Mouse (Mus musculus) CH12.LX (cell line): ENCODE measurements around the gene Fgf8. TPM values are rescaled to one million over a fixed set of nuclear protein-coding genes. Genes with fewer than 3 reads are reported as not detected.

Experiments used
- DNase-seq: peaks from one replicate; pipeline ENCODE4 v3.0.0-alpha.2; 2013; ENCODE audit errors: extremely low read depth
- H3K27ac ChIP-seq: 2 replicates; pipeline ENCODE4 v1.5.1; 2012; ENCODE audit warnings: low read depth, mild to moderate bottlenecking, control low read depth, moderate library complexity; ENCODE audit not compliant: insufficient read depth
- H3K27me3 ChIP-seq: replicated peaks from 2 replicates; pipeline ENCODE3; 2012; ENCODE audit warnings: inconsistent platforms
- H3K36me3 ChIP-seq, 2 experiments: replicated peaks in 1 of 2; 2 replicates each; pipeline versions ENCODE3 to v1.6.1; 2012; ENCODE audit warnings: inconsistent platforms in 1 of 2, low read length in 1 of 2, mild to moderate bottlenecking in 1 of 2, mixed read lengths in 1 of 2, moderate library complexity in 1 of 2; ENCODE audit not compliant: control insufficient read depth in 1 of 2, insufficient read depth in 1 of 2
- H3K4me1 ChIP-seq, 2 experiments: 2 replicates each; pipeline ENCODE4 v1.6.1; 2012; ENCODE audit warnings: inconsistent platforms in 1 of 2, moderate library complexity in 1 of 2; ENCODE audit not compliant: insufficient read depth in 2 of 2, control insufficient read depth in 1 of 2
- H3K4me2 ChIP-seq: 2 replicates; pipeline ENCODE4 v1.6.1; 2012; ENCODE audit warnings: low read depth, mild to moderate bottlenecking, control low read depth; ENCODE audit not compliant: poor library complexity, insufficient read depth, severe bottlenecking
- H3K4me3 ChIP-seq, 3 experiments: fragments of 150-350 bp in 1 of 3; sonication (generic) in 1 of 3; replicated peaks in 1 of 3; 2 replicates each; pipeline versions ENCODE3 to v1.5.1; 2011 to 2012; ENCODE audit warnings: low read depth in 2 of 3, low read length in 2 of 3, mild to moderate bottlenecking in 2 of 3, moderate library complexity in 2 of 3, control low read depth in 1 of 3, improper control_type of control experiment in 1 of 3, inconsistent platforms in 1 of 3, mixed read lengths in 1 of 3; ENCODE audit not compliant: poor library complexity in 1 of 3
- H3K79me2 ChIP-seq: replicated peaks from 2 replicates; pipeline ENCODE4 v1.6.1; 2012; ENCODE audit warnings: mild to moderate bottlenecking, moderate library complexity; ENCODE audit not compliant: control insufficient read depth, poor library complexity, insufficient read depth, severe bottlenecking; ENCODE audit errors: extremely low read depth
- H3K9ac ChIP-seq: 2 replicates; pipeline ENCODE4 v1.6.1; 2012; ENCODE audit warnings: low read depth, mild to moderate bottlenecking, control low read depth, moderate library complexity; ENCODE audit not compliant: insufficient read depth
- H3K9me3 ChIP-seq: replicated peaks from 2 replicates; pipeline ENCODE3; 2012; ENCODE audit warnings: low read length, inconsistent platforms, mixed read lengths
- CHD1 ChIP-seq: IDR thresholded peaks from 2 replicates; pipeline ENCODE4 v1.6.1; 2012; ENCODE audit warnings: low read depth, low read length, improper control_type of control experiment, inconsistent platforms
- CTCF ChIP-seq, 2 experiments: IDR thresholded peaks in 1 of 2; conservative IDR thresholded peaks in 1 of 2; 2 replicates each; pipeline ENCODE4 v1.5.1; 2011 to 2012; ENCODE audit warnings: low read depth in 2 of 2, low read length in 2 of 2, improper control_type of control experiment in 1 of 2, inconsistent platforms in 1 of 2, mild to moderate bottlenecking in 1 of 2, moderate library complexity in 1 of 2
- E2F4 ChIP-seq: IDR thresholded peaks from 2 replicates; pipeline ENCODE4 v1.6.1; 2011; ENCODE audit warnings: low read depth, low read length, improper control_type of control experiment; ENCODE audit not compliant: insufficient replicate concordance
- ELF1 ChIP-seq: IDR thresholded peaks from 2 replicates; pipeline ENCODE4 v1.6.1; 2014; ENCODE audit warnings: low read depth, mild to moderate bottlenecking, inconsistent platforms, low read length, improper control_type of control experiment
- ETS1 ChIP-seq: conservative IDR thresholded peaks from 2 replicates; pipeline ENCODE4 v1.6.1; 2012; ENCODE audit warnings: low read depth, mild to moderate bottlenecking, inconsistent platforms, low read length, improper control_type of control experiment, moderate library complexity
- GABPA ChIP-seq: IDR thresholded peaks from 2 replicates; pipeline ENCODE4 v1.6.1; 2012; ENCODE audit warnings: low read depth, low read length, improper control_type of control experiment, inconsistent platforms; ENCODE audit not compliant: insufficient replicate concordance
- HCFC1 ChIP-seq: IDR thresholded peaks from 2 replicates; pipeline ENCODE4 v1.6.1; 2012; ENCODE audit warnings: low read depth, mild to moderate bottlenecking, inconsistent platforms, low read length, improper control_type of control experiment
- MAZ ChIP-seq: IDR thresholded peaks from 2 replicates; pipeline ENCODE4 v1.6.1; 2012; ENCODE audit warnings: low read depth, mild to moderate bottlenecking, inconsistent platforms, low read length, improper control_type of control experiment, moderate library complexity
- PAX5 ChIP-seq: IDR thresholded peaks from 2 replicates; pipeline ENCODE4 v1.6.1; 2012; ENCODE audit warnings: low read length, inconsistent platforms, mixed read lengths
- POLR2A ChIP-seq: IDR thresholded peaks from 2 replicates; pipeline ENCODE4 v1.6.1; 2011; ENCODE audit warnings: low read depth, mild to moderate bottlenecking, improper control_type of control experiment, low read length
- RCOR1 ChIP-seq: conservative IDR thresholded peaks from 2 replicates; pipeline ENCODE4 v1.6.1; 2012; ENCODE audit warnings: low read depth, mild to moderate bottlenecking, inconsistent platforms, low read length, improper control_type of control experiment
- SIN3A ChIP-seq: IDR thresholded peaks from 2 replicates; pipeline ENCODE4 v1.6.1; 2012; ENCODE audit warnings: low read length, improper control_type of control experiment, inconsistent platforms
- SMC3 ChIP-seq: IDR thresholded peaks from 2 replicates; pipeline ENCODE4 v1.6.1; 2011; ENCODE audit warnings: low read depth, low read length, improper control_type of control experiment
- TBP ChIP-seq: conservative IDR thresholded peaks from 2 replicates; pipeline ENCODE4 v1.6.1; 2011; ENCODE audit warnings: low read depth, low read length, improper control_type of control experiment
- UBTF ChIP-seq: IDR thresholded peaks from 2 replicates; pipeline ENCODE4 v1.6.1; 2012; ENCODE audit warnings: low read depth, mild to moderate bottlenecking, inconsistent platforms, low read length, improper control_type of control experiment, moderate library complexity
- USF1 ChIP-seq: IDR thresholded peaks from 2 replicates; pipeline ENCODE4 v1.6.1; 2014; ENCODE audit warnings: low read depth, mild to moderate bottlenecking, inconsistent platforms, low read length, improper control_type of control experiment
- USF2 ChIP-seq: conservative IDR thresholded peaks from 2 replicates; pipeline ENCODE4 v1.6.1; 2011; ENCODE audit warnings: low read depth, low read length, improper control_type of control experiment
- ZC3H11A ChIP-seq: IDR thresholded peaks from 2 replicates; pipeline ENCODE4 v1.6.1; 2012; ENCODE audit warnings: low read depth, mild to moderate bottlenecking, inconsistent platforms, low read length, improper control_type of control experiment
- ZMIZ1 ChIP-seq: IDR thresholded peaks from 2 replicates; pipeline ENCODE4 v1.6.1; 2012; ENCODE audit warnings: low read depth, mild to moderate bottlenecking, inconsistent platforms, low read length, improper control_type of control experiment
- dilution Hi-C: fragments of 300-500 bp; cut with MboI; formaldehyde crosslinking; loops from 2 replicates; pipeline ENCODE4 v1.14.3; 2020; ENCODE audit warnings: low sequenced_read_pairs; ENCODE audit not compliant: extremely low pct_unique_long_range_greater_than_20kb, extremely low pct_ligation_motif_present
- in situ Hi-C: fragments of 300-500 bp; cut with MboI; formaldehyde crosslinking; loops from 3 replicates; pipeline ENCODE4 v1.14.3; 2019; ENCODE audit warnings: low sequenced_read_pairs, low pct_ligation_motif_present, low pct_unique_long_range_greater_than_20kb, mixed read lengths
- polyA plus RNA-seq: library from polyadenylated mRNA; unstranded; fragments of >175 nt; gene quantifications from 2 replicates; pipeline ENCODE4 v1.2.1, GENCODE M21; 2012; ENCODE audit warnings: low read depth; ENCODE audit not compliant: insufficient read length
- total RNA-seq, 2 experiments: library from RNA; depleted of rRNA; stranded (reverse); fragments of 300-350 nt in 1 of 2; fragments of >200 nt in 1 of 2; gene quantifications; 2 replicates each; pipeline ENCODE4 v1.2.3; 2012 to 2014

Fgf8 gene
- total and polyA plus RNA-seq, 3 experiments = not detected

DNA sequence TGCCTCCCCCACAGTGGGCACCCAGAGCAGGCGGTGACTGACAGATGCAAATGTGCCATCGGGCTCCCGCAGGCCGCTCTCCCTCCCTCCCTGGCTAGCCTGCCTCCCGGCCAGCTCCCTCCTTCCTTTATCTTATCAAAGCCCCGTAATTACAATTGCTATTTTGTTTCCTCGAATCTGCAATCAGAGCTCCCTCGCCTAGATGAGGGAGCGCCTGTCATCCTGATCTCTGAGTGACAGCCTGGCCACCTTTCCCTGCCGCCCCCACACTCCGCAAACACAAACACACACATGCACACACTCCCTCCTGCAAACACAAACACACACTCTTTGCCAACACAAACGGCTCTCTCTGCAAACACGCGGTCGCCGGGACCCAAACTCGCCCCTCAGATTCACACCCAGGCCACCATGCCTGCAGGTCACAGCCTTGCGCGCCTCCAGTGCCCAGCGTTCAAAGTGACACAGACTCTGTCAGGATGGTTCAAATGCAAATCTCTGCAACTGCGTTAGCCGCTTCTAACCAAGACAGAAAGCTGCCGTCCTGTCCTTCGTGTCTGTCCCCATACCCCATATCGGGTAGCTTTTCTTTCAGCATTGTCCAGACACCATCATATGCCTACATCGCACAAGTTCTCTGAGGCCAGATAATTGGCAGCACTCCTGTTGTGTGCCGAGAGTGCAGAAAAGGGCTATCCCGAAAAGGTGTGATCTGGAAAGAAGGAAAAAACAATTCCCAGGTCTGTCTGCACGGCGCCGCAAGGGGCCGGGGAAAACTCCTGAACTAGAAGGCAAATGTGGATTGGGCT lies 2.8 kb upstream of the Fgf8 start:
- H3K36me3 ChIP-seq = peaks cover 0 to 20% of the 10 kb centered on the region in 2 experiments
- no peak for DNase-seq
- H3K9ac ChIP-seq = no peak overlapping the region
- H3K79me2 ChIP-seq = 0 out of 2 replicates have a peak, but pooled peaks cover 2% of the 10 kb centered on the region
- H3K27ac ChIP-seq = no peak overlapping the region
- H3K4me1 ChIP-seq = peaks cover 2 to 28% of the 10 kb centered on the region in 2 experiments
- no peak overlapping the region for H3K4me2 ChIP-seq
- H3K4me3 ChIP-seq = no peak overlapping the region
- peaks cover 14% of the 10 kb centered on the region for H3K9me3 ChIP-seq
- TF ChIP-seq UBTF (no peak), USF2 (no peak), ZMIZ1 (no peak), MAZ (no peak), E2F4 (no peak), USF1 (no peak)
- no peaks in the 10 kb centered on the region for H3K27me3 ChIP-seq
- dilution Hi-C loops (no loop called here), in situ Hi-C loops (loop anchor here (5.0 to 10.0 kb wide), 2 partner anchors 173 to 531 kb away; no protein-coding TSS in a partner anchor)

DNA sequence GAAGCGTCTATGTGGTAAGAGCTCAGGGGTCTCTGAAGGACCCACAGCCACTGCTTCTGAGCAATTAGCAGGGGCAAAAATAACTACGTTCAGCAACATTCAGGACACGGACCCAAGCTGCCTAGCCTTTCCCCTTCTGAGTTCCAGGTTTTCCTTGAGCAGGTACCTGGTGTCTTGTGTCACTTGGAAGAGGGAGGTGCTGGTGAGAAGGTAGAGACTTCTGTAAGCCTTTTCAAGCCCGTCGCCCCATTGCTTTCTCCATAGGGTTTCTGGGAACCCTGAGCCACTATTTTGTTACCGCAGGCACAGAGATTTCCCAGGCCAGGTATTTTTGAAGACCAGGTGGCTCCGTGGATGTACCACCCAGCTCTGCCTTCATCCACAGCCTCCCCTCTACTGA lies 904 bp upstream of the Fgf8 start:
- Histone ChIP-seq H3K36me3 (peaks cover 0 to 15% of the 10 kb centered on the region in 2 experiments), H3K9me3 (peaks cover 14% of the 10 kb centered on the region), H3K27me3 (peaks cover 10% of the 10 kb centered on the region), H3K4me1 (peaks cover 2 to 21% of the 10 kb centered on the region in 2 experiments), H3K27ac (no peak overlapping the region), H3K4me3 (no peak overlapping the region), H3K9ac (no peak overlapping the region), H3K4me2 (no peak overlapping the region), H3K79me2 (no peaks in the 10 kb centered on the region)
- DNase-seq = no peak
- dilution Hi-C loops = no loop called here
- TF ChIP-seq USF2 (no peak), ZMIZ1 (no peak), ETS1 (no peak), PAX5 (no peak), CTCF (conservative IDR thresholded peaks at IDR 0.05 in 1 of 2, IDR thresholded peaks at IDR 0.05 in 1 of 2; ENCODE audit: low read depth in 2 of 2, low read length in 2 of 2) (no peak), ZC3H11A (no peak), HCFC1 (no peak)
- in situ Hi-C loops = loop anchor here (10.0 kb wide), 1 partner anchor 529 kb away; no protein-coding TSS in a partner anchor

DNA sequence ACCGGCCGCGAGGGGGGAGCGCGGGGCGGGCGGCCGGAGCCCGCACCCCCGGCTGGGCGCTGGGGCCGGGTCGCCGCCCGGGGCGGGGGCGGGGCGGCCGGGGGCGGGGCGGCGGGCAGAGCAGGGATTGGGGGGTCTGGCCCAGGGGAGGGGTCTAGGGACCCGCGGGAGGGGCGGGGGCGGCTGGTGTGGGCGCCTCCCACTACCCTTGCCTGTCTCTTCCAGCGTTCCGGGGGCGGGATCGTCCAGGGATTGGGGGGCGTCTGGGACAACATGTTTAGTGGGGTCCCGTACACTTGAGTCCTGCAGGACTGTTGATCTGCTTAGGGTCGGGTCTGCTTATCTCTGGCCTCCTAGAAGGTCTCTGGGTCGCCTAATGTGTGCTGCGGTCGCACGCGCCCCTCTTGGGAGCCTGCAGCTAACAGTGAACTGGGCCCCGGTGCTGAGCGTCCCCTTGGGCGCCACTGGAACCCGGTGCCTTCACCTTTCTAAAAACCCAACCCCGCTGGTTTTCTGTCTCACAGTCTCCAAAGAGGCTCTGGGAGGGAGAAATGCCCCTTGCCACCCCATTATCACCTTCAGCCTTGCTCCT lies 365 bp upstream of the Fgf8 start:
- in situ Hi-C loops = loop anchor here (10.0 kb wide), 1 partner anchor 528 kb away; no protein-coding TSS in a partner anchor

More for the DNA sequence above, 365 bp upstream of the Fgf8 start:
- peaks cover 10% of the 10 kb centered on the region for H3K27me3 ChIP-seq
- H3K4me3 ChIP-seq = no peak overlapping the region
- H3K36me3 ChIP-seq = peaks cover 0 to 13% of the 10 kb centered on the region in 2 experiments
- H3K9me3 ChIP-seq = peaks cover 14% of the 10 kb centered on the region
- no peak for DNase-seq
- H3K27ac ChIP-seq = no peak overlapping the region
- no peak overlapping the region for H3K4me2 ChIP-seq
- dilution Hi-C loops = no loop called here
- no peak overlapping the region for H3K9ac ChIP-seq
- no peaks in the 10 kb centered on the region for H3K79me2 ChIP-seq
- TF ChIP-seq RCOR1 = no peak
- TF ChIP-seq TBP = no peak
- TF ChIP-seq UBTF = no peak
- no peak for TF ChIP-seq CHD1
- TF ChIP-seq POLR2A = no peak
- TF ChIP-seq GABPA = no peak
- TF ChIP-seq MAZ = no peak
- TF ChIP-seq ELF1 = no peak
- TF ChIP-seq SIN3A = no peak
- TF ChIP-seq E2F4 = no peak
- TF ChIP-seq PAX5 = no peak
- TF ChIP-seq SMC3 = no peak
- TF ChIP-seq USF2 = no peak
- peaks cover 2 to 17% of the 10 kb centered on the region in 2 experiments for H3K4me1 ChIP-seq
